Mouse (Mus musculus) MEL (cell line): ENCODE data around the gene Cdca7. TPM values are rescaled to one million over a fixed set of nuclear protein-coding genes. Genes with fewer than 3 reads are reported as not detected.

ENCODE experiments used
- DNase-seq: peaks from one replicate; pipeline ENCODE4 v3.0.0; 2011; ENCODE audit warnings: low read depth, low spot score
- H3K27ac ChIP-seq: 2 replicates; pipeline ENCODE4 v1.5.1; 2012; ENCODE audit warnings: low read depth, mild to moderate bottlenecking, control low read depth, low read length, moderate library complexity; ENCODE audit not compliant: control insufficient read depth
- H3K27me3 ChIP-seq, 2 experiments: fragments of 150-350 bp in 1 of 2; sonication (generic) in 1 of 2; 2 replicates each; pipeline ENCODE4 v1.6.1; 2012; ENCODE audit warnings: low read length in 2 of 2, mild to moderate bottlenecking in 2 of 2, improper control_type of control experiment in 1 of 2, moderate library complexity in 1 of 2; ENCODE audit not compliant: insufficient read depth in 2 of 2, control insufficient read depth in 1 of 2
- H3K36me3 ChIP-seq, 2 experiments: 2 replicates each; pipeline ENCODE4 v1.6.1; 2012 to 2014; ENCODE audit warnings: low read length in 2 of 2, improper control_type of control experiment in 1 of 2, inconsistent platforms in 1 of 2, mild to moderate bottlenecking in 1 of 2; ENCODE audit not compliant: insufficient read depth in 2 of 2, control insufficient read depth in 1 of 2
- H3K4me1 ChIP-seq, 2 experiments: fragments of 150-350 bp in 1 of 2; sonication (generic) in 1 of 2; 2 replicates each; pipeline ENCODE4 v1.6.1; 2012; ENCODE audit warnings: low read length in 2 of 2, improper control_type of control experiment in 1 of 2, mild to moderate bottlenecking in 1 of 2; ENCODE audit not compliant: insufficient read depth in 2 of 2, control insufficient read depth in 1 of 2
- H3K4me3 ChIP-seq, 2 experiments: fragments of 150-350 bp in 1 of 2; sonication (generic) in 1 of 2; 2 replicates each; pipeline ENCODE4 v1.5.1; 2012; ENCODE audit warnings: low read depth in 2 of 2, low read length in 2 of 2, mild to moderate bottlenecking in 2 of 2, moderate library complexity in 2 of 2, control low read depth in 1 of 2, improper control_type of control experiment in 1 of 2; ENCODE audit not compliant: control insufficient read depth in 1 of 2, insufficient read depth in 1 of 2
- H3K79me2 ChIP-seq: 2 replicates; pipeline ENCODE4 v1.6.1; 2012; ENCODE audit warnings: mild to moderate bottlenecking, low read length, moderate library complexity; ENCODE audit not compliant: control insufficient read depth, poor library complexity, insufficient read depth
- H3K9ac ChIP-seq: 2 replicates; pipeline ENCODE4 v1.6.1; 2012; ENCODE audit warnings: low read depth, mild to moderate bottlenecking, control low read depth, low read length, moderate library complexity; ENCODE audit not compliant: control insufficient read depth, poor library complexity, severe bottlenecking
- H3K9me3 ChIP-seq: fragments of 150-350 bp; sonication (generic); replicated peaks from 2 replicates; pipeline ENCODE4 v1.6.1; 2012; ENCODE audit warnings: mild to moderate bottlenecking, low read length, improper control_type of control experiment, moderate library complexity; ENCODE audit not compliant: insufficient read depth
- BHLHE40 ChIP-seq: IDR thresholded peaks from 2 replicates; pipeline ENCODE4 v1.6.1; 2012; ENCODE audit warnings: low read depth, mild to moderate bottlenecking, inconsistent platforms, low read length, improper control_type of control experiment, borderline replicate concordance
- CHD1 ChIP-seq: IDR thresholded peaks from 2 replicates; pipeline ENCODE4 v1.6.1; 2012; ENCODE audit warnings: low read depth, mild to moderate bottlenecking, inconsistent platforms, low read length, improper control_type of control experiment
- CHD2 ChIP-seq: IDR thresholded peaks from 2 replicates; pipeline ENCODE4 v1.6.1; 2011; ENCODE audit warnings: low read length, improper control_type of control experiment
- CTCF ChIP-seq, 3 experiments: IDR thresholded peaks in 2 of 3; conservative IDR thresholded peaks in 1 of 3; 2 replicates each; pipeline ENCODE4 v1.5.1; 2011 to 2012; ENCODE audit warnings: low read length in 3 of 3, low read depth in 2 of 3, mild to moderate bottlenecking in 2 of 3, improper control_type of control experiment in 1 of 3, inconsistent platforms in 1 of 3, mixed read lengths in 1 of 3, moderate library complexity in 1 of 3; ENCODE audit not compliant: control insufficient read depth in 1 of 3, insufficient read depth in 1 of 3, poor library complexity in 1 of 3, severe bottlenecking in 1 of 3
- E2F4 ChIP-seq: IDR thresholded peaks from 2 replicates; pipeline ENCODE4 v1.6.1; 2011; ENCODE audit warnings: low read depth, low read length, improper control_type of control experiment, borderline replicate concordance
- ELF1 ChIP-seq: IDR thresholded peaks from 2 replicates; pipeline ENCODE4 v1.6.1; 2014; ENCODE audit warnings: low read depth, mild to moderate bottlenecking, inconsistent platforms, low read length, improper control_type of control experiment, moderate library complexity
- GATA1 ChIP-seq: IDR thresholded peaks from 2 replicates; pipeline ENCODE4 v1.6.1; 2011; ENCODE audit warnings: low read depth, low read length, improper control_type of control experiment
- HCFC1 ChIP-seq: IDR thresholded peaks from 2 replicates; pipeline ENCODE4 v1.6.1; 2012; ENCODE audit warnings: low read depth, mild to moderate bottlenecking, inconsistent platforms, low read length, improper control_type of control experiment, moderate library complexity
- KAT2A ChIP-seq: conservative IDR thresholded peaks from 2 replicates; pipeline ENCODE4 v1.6.1; 2012; ENCODE audit warnings: low read depth, low read length, improper control_type of control experiment, inconsistent platforms
- MAX ChIP-seq: IDR thresholded peaks from 2 replicates; pipeline ENCODE4 v1.6.1; 2011; ENCODE audit warnings: low read length, improper control_type of control experiment
- MAZ ChIP-seq: IDR thresholded peaks from 2 replicates; pipeline ENCODE4 v1.6.1; 2012; ENCODE audit warnings: low read depth, mild to moderate bottlenecking, inconsistent platforms, low read length, improper control_type of control experiment
- MEF2A ChIP-seq: IDR thresholded peaks from 2 replicates; pipeline ENCODE4 v1.6.1; 2014; ENCODE audit warnings: low read depth, mild to moderate bottlenecking, inconsistent platforms, low read length, improper control_type of control experiment; ENCODE audit not compliant: poor library complexity, insufficient replicate concordance, severe bottlenecking; ENCODE audit errors: extremely low read depth
- MXI1 ChIP-seq: IDR thresholded peaks from 2 replicates; pipeline ENCODE4 v1.6.1; 2011; ENCODE audit warnings: mild to moderate bottlenecking, low read depth, low read length, improper control_type of control experiment
- MYB ChIP-seq: IDR thresholded peaks from 2 replicates; pipeline ENCODE4 v1.6.1; 2011; ENCODE audit warnings: mild to moderate bottlenecking, low read depth, low read length, improper control_type of control experiment
- MYC ChIP-seq: IDR thresholded peaks from 2 replicates; pipeline ENCODE4 v1.6.1; 2011; ENCODE audit warnings: low read depth, mild to moderate bottlenecking, low read length, improper control_type of control experiment, moderate library complexity
- NELFE ChIP-seq: IDR thresholded peaks from 2 replicates; pipeline ENCODE4 v1.6.1; 2011; ENCODE audit warnings: low read depth, low read length, improper control_type of control experiment
- NRF1 ChIP-seq: IDR thresholded peaks from 2 replicates; pipeline ENCODE4 v1.6.1; 2014; ENCODE audit warnings: low read depth, mild to moderate bottlenecking, inconsistent platforms, low read length, improper control_type of control experiment, moderate library complexity; ENCODE audit not compliant: poor library complexity, insufficient read depth, severe bottlenecking
- POLR2A ChIP-seq, 2 experiments: IDR thresholded peaks; 2 replicates each; pipeline ENCODE4 v1.6.1; 2011 to 2012; ENCODE audit warnings: low read length in 2 of 2, mild to moderate bottlenecking in 2 of 2, control low read depth in 1 of 2, improper control_type of control experiment in 1 of 2, low read depth in 1 of 2, moderate library complexity in 1 of 2; ENCODE audit not compliant: control insufficient read depth in 1 of 2, insufficient read depth in 1 of 2, poor library complexity in 1 of 2
- POLR2AphosphoS5 ChIP-seq: IDR thresholded peaks from 2 replicates; pipeline ENCODE4 v1.6.1; 2012; ENCODE audit warnings: low read depth, borderline replicate concordance, mild to moderate bottlenecking, inconsistent platforms, low read length, moderate library complexity, mixed read lengths
- RAD21 ChIP-seq: IDR thresholded peaks from 2 replicates; pipeline ENCODE4 v1.6.1; 2011; ENCODE audit warnings: mild to moderate bottlenecking, low read depth, low read length, improper control_type of control experiment
- RCOR1 ChIP-seq: IDR thresholded peaks from 2 replicates; pipeline ENCODE4 v1.6.1; 2012; ENCODE audit warnings: low read depth, mild to moderate bottlenecking, inconsistent platforms, low read length, improper control_type of control experiment
- TAL1 ChIP-seq: IDR thresholded peaks from 2 replicates; pipeline ENCODE4 v1.6.1; 2012; ENCODE audit warnings: mild to moderate bottlenecking, inconsistent platforms, low read length, moderate library complexity, mixed read lengths
- TBP ChIP-seq: IDR thresholded peaks from 2 replicates; pipeline ENCODE4 v1.8.0; 2011; ENCODE audit warnings: low read depth, low read length, improper control_type of control experiment
- TCF12 ChIP-seq: IDR thresholded peaks from 2 replicates; pipeline ENCODE4 v1.6.1; 2014; ENCODE audit warnings: low read depth, mild to moderate bottlenecking, inconsistent platforms, low read length, improper control_type of control experiment, moderate library complexity
- UBTF ChIP-seq: IDR thresholded peaks from 2 replicates; pipeline ENCODE4 v1.6.1; 2012; ENCODE audit warnings: low read depth, mild to moderate bottlenecking, inconsistent platforms, low read length, improper control_type of control experiment, moderate library complexity, borderline replicate concordance; ENCODE audit not compliant: insufficient read depth
- ZC3H11A ChIP-seq: IDR thresholded peaks from 2 replicates; pipeline ENCODE4 v1.6.1; 2012; ENCODE audit warnings: low read depth, mild to moderate bottlenecking, inconsistent platforms, low read length, improper control_type of control experiment
- polyA plus RNA-seq, 2 experiments: library from polyadenylated mRNA; stranded (reverse) in 1 of 2; unstranded in 1 of 2; fragments of >175 nt in 1 of 2; fragments of >200 nt in 1 of 2; gene quantifications; 2 replicates each; pipeline versions ENCODE4 v1.2.1 to v1.2.4; 2012; ENCODE audit warnings: low replicate concordance in 2 of 2, low read depth in 1 of 2; ENCODE audit not compliant: insufficient read length in 2 of 2, insufficient read depth in 1 of 2, missing spikeins in 1 of 2
- total RNA-seq: library from RNA; depleted of rRNA; stranded (reverse); fragments of 300-350 nt; gene quantifications from 2 replicates; pipeline ENCODE4 v1.2.3, GENCODE M21; 2012

Gene Cdca7
- total and polyA plus RNA-seq, 3 experiments = 97.2 to 175 (median 123) TPM

DNA sequence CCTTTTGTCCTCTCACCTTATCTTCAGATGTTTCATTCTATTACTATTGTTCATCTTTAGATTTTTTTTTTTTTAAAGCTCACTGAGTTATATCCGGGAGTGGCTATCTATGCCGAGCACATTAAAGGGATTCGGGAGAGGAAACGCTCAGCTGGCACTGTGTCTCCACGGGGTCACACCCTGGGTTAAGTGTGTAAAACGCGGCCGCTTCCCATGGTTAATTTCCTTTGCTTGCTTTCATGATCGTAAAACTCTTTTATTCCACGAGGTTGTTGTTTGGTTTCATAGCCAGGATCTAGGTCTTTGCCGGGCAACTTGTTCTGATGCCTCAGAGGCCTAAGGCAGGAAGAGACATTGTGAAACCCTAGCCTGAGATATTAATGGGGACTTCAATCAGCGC lies 48.1 kb downstream of the Cdca7 start:
- H3K4me3 ChIP-seq = no peak overlapping the region
- DNase-seq = no peak
- no peaks in the 10 kb centered on the region for H3K4me1 ChIP-seq
- no peak overlapping the region for H3K9ac ChIP-seq
- no peaks in the 10 kb centered on the region for H3K36me3 ChIP-seq
- no peaks in the 10 kb centered on the region for H3K79me2 ChIP-seq
- peaks cover 21 to 23% of the 10 kb centered on the region in 2 experiments for H3K27me3 ChIP-seq
- H3K27ac ChIP-seq = no peak overlapping the region
- H3K9me3 ChIP-seq = no peaks in the 10 kb centered on the region
- TF ChIP-seq ZC3H11A (no peak), BHLHE40 (no peak), TAL1 (no peak), NELFE (no peak), POLR2A (IDR thresholded peaks at IDR 0.05; ENCODE audit: control insufficient read depth in 1 of 2, insufficient read depth in 1 of 2, low read depth in 1 of 2, low read length in 2 of 2, poor library complexity in 1 of 2) (no peak), POLR2AphosphoS5 (no peak), MEF2A (no peak), E2F4 (no peak), ELF1 (no peak), CHD1 (no peak), KAT2A (no peak), CTCF (IDR thresholded peaks at IDR 0.05 in 2 of 3, conservative IDR thresholded peaks at IDR 0.05 in 1 of 3; ENCODE audit: control insufficient read depth in 1 of 3, insufficient read depth in 1 of 3, low read depth in 2 of 3, low read length in 3 of 3, poor library complexity in 1 of 3, severe bottlenecking in 1 of 3) (no peak), TBP (no peak), MYB (no peak), MAX (no peak), MXI1 (no peak)

DNA sequence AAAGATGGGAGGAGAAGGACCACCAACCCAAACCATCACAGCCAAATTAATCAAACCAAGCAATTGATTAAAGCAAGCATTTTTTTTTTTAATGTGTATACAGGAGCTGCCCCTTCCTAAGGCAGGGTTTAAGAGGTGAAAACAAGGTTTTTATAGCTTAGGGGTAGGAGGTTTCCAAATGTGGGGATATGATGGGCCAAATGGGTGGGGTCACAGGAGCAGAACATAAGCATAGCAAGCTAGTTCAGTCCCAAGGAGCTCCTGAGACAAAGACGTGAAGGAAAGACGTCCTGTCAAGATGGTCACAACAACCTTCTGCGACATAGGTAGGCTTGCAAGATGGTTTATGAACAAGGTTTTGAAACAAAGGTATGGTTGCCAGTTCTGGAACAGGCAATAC lies 49.6 kb downstream of the Cdca7 start:
- H3K9me3 ChIP-seq = no peaks in the 10 kb centered on the region
- no peak overlapping the region for H3K27ac ChIP-seq
- H3K79me2 ChIP-seq = no peaks in the 10 kb centered on the region
- DNase-seq = no peak
- TF ChIP-seq CHD2 = no peak
- no peak for TF ChIP-seq MAZ
- TF ChIP-seq MAX = no peak
- TF ChIP-seq NRF1 = no peak
- no peak for TF ChIP-seq GATA1
- no peak for TF ChIP-seq UBTF
- no peak for TF ChIP-seq CHD1
- no peak for TF ChIP-seq HCFC1
- TF ChIP-seq RAD21 = no peak
- TF ChIP-seq TCF12 = no peak
- TF ChIP-seq TBP = no peak
- no peak for TF ChIP-seq ELF1
- TF ChIP-seq RCOR1 = no peak
- no peak for TF ChIP-seq MXI1
- TF ChIP-seq BHLHE40 = no peak
- TF ChIP-seq CTCF (IDR thresholded peaks at IDR 0.05 in 2 of 3, conservative IDR thresholded peaks at IDR 0.05 in 1 of 3; ENCODE audit: control insufficient read depth in 1 of 3, insufficient read depth in 1 of 3, low read depth in 2 of 3, low read length in 3 of 3, poor library complexity in 1 of 3, severe bottlenecking in 1 of 3) = no peak
- no peak for TF ChIP-seq POLR2A (IDR thresholded peaks at IDR 0.05; ENCODE audit: control insufficient read depth in 1 of 2, insufficient read depth in 1 of 2, low read depth in 1 of 2, low read length in 2 of 2, poor library complexity in 1 of 2)
- TF ChIP-seq MYC = no peak
- H3K9ac ChIP-seq = no peak overlapping the region
- no peaks in the 10 kb centered on the region for H3K4me1 ChIP-seq
- H3K4me3 ChIP-seq = no peak overlapping the region
- H3K36me3 ChIP-seq = no peaks in the 10 kb centered on the region
- peaks cover 18 to 23% of the 10 kb centered on the region in 2 experiments for H3K27me3 ChIP-seq
